Mouse (Mus musculus): ENCODE results near the gene Dph5.

Gene Dph5

DNA sequence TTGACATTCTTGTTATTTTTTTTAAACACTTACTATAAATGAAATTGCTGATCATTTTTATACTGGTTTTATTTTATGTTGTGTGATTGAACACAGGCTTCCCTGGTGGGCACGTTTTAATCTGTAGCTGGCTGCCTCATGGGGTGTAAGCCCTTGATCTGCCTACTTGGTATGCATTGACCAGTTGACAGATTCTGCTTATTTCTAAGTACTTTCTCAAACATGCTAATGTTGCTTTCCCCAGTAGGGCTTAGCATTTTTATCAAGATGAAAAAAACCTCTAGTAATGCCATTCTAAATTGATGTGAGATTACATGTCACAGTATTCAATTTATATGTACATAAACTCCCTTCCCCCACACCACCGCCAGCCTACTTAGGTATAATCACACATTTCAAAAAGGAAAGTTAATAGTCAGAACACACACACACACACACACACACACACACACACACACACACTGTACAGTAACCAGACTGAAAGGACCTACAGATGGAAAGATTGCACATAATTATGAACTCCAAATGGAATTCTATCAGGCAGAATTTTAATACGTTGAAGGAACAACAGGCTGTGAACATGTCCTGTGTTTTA lies 10.8 kb downstream of the Dph5 start:
- no peak for DNase-seq

DNA sequence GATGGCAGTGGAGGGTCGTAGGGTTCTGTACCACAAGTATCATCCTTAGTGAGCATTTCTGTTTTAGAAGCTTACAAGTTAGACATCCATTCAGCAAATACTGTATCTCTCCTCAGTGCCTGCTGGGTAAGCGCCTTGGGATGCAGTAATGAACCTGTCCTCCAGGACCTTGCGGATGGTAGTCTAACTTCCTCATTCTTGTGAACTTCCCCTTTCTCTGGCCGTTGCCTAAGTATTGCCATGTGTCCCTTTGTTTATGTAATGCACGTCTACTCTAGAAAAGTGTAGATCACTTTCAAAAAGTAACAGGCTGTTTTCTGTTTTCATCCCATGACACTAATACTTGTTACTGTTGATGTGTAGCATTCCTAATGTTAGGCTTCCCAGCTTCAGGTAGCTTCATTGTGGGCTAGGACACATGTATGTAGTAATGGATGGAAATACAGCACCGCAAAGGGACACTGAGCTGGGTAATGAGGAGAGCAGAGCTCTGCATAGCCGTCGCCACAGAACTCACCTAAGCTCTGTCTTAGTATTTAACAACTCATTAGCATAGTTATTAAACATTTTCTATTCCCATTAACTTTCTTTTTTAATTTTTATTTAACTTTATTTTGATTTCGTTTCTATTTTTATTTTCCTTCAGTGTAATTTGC lies 14.8 kb downstream of the Dph5 start:
- DNase-seq, result peak; percentile 57 to 64

DNA sequence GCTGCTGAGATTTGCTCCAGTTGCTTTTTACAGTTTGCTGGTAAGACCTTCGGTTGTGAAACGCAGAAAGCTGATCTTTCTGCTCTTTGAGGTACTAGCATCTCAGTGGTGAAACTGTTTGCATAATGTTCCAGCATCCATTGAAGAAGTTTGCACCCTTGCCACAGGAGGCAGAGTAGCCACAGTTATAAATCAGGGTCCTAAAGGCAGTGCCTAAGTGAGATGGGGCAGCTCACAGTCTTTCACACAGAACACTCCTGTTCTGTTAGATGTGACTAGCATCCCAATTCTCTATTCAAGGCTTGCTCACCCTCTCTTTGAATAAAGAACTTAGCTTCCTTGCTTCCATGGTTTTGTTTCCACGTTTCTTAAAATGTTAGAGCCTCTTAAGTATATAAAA lies 17.4 kb downstream of the Dph5 start:
- no peak for DNase-seq

DNA sequence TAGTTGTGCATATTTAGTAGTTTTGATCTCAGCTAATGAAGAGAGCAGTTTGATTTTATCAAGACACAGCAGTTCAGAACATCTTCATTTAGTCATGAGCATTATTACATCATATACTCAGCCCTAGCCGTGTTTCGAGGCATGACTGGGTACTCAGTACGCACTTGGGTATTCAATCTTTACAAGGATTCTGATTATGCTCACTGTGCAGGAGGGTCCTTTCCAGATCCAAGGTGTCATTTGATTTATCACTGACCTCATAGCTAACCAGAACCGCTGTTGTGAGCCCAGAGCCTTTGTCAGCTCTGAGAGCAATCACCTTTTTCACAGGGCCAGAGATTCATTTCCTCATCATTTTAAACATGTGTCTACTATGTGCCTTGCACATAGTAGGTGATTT lies 17.9 kb downstream of the Dph5 start:
- no peak for DNase-seq

DNA sequence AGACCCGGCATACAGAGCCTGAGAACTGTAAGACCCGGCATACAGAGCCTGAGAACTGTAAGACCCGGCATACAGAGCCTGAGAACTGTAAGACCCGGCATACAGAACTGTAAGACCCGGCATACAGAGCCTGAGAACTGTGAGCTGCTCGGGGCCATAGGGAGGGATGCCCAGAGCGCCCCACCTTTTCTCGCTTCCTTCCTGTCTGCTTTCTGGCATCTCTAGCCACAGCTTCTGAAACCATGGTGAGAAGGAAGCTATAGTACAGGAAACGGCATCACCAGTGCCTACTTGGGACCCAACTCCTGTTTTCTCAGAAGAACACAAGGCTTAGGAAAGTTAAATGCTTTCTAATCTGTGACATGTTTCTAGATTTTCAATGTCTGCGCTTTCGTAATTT lies 19.8 kb downstream of the Dph5 start:
- peak; percentile 20 to 28 for DNase-seq

DNA sequence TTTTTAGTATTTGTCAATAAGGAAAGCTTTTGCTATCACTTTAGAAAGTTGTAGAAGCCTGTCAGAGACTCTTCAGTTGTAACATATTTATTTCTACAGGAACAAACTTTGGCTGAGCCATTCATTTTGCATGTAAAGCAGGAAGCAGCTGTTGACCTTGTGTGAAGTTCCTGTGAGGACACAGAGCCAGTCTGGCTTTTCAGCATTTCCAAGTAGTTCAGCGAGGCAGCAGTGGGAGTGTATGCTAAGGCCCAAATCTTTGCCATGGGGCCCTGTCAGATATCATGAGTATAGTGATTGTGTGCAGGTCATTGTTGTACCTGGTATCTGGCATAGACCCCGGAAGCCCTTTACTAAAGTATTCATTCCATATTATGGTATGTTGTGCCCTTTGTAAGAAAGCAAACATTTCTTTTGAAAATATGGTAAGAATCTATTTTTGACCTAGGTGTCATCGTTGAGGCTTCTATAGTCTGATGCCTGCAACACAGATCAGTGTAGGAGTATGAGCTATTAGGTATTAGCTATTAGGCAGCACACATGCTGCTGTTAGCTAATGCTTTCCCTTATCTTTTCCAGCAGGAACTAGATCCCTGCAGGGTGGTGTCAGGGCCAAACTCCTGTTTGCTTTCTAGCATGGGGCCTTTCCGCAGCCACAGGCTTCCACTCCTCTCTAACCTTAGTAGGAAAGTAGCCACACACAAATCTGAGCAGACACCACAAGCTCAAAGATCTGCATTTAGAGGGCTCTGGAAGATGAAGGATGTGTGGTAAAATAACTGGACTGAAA lies 37.0 kb downstream of the Dph5 start:
- DNase-seq, result no peak

DNA sequence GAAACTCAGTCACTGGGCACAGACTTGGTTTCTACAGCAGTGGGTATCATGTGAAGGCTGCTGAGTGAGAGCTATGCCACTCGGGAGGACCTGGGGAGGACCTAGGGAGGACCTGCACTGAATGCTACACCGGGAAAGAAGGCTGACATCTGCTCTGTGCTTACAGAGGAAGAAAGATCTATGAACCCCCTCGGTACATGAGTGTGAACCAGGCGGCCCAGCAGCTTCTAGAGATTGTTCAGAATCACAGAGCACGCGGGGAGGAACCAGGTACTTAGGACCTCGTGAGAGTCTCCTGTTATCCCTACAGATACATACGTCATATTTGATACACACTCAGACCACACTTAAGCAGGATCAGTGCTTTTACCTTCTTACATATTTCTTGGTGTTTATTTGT lies 38.9 kb downstream of the Dph5 start:
- DNase-seq, result no peak

DNA sequence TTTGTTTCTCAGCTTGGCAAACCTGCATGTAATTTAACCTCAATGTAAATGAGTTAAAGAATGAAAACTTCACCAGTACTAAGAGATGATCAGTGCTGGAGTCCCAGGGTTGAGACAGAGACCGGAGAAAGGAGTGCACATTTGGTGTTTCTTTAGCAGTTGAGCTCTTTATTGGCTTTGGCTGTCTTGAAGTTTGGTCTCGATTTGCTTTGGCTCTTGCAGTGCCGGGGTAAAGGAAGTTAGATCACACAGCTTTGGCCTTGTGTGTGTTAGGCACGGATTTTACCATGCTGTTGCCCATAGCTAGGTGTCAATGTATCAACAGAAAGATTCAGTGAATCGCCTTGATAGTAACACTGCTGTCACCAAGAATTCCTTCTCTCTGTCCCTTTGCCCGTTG lies 44.1 kb downstream of the Dph5 start:
- no peak for DNase-seq

DNA sequence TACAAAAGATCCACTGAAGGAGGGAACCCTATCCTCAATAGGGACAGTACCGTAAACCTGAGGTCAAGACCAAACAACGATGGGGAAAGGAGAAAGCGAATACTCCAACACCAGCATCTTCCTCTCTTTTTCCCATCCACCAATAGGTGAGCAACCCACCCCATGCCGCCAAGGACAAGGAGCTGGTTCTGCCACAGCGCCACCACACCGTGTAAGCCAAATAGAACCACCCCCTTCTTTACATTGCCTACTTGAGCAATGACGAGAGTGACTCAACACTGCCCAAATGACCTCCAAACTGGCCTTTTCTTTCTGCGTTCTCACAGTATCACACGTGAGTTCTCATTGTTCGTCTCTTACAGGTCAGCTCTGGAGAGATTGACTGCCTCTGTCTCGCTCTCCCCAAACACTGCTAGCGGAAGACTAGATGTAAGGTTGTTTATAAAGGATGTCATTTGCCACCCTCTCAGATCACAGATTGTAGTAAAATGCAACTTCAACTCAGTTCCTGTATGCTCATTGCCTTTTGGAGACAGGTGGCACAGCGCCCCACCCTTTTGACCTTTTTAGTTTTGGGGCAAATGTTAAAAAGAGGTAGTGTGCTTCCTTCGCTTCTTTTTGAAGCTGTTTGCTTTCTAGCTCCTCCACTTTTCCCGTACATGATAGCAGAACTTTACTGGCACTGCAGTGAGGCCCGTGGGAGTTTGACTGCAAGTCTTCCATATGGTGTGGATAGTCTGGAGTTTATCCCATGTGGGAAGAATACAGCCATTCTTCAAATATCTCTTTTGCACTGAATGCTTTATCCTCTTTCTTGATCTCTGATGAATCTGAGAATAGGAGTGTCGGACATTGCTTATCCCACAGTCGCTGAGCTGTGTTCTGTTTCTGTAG lies 45.9 kb downstream of the Dph5 start:
- DNase-seq, result peak; percentile 14 to 34

DNA sequence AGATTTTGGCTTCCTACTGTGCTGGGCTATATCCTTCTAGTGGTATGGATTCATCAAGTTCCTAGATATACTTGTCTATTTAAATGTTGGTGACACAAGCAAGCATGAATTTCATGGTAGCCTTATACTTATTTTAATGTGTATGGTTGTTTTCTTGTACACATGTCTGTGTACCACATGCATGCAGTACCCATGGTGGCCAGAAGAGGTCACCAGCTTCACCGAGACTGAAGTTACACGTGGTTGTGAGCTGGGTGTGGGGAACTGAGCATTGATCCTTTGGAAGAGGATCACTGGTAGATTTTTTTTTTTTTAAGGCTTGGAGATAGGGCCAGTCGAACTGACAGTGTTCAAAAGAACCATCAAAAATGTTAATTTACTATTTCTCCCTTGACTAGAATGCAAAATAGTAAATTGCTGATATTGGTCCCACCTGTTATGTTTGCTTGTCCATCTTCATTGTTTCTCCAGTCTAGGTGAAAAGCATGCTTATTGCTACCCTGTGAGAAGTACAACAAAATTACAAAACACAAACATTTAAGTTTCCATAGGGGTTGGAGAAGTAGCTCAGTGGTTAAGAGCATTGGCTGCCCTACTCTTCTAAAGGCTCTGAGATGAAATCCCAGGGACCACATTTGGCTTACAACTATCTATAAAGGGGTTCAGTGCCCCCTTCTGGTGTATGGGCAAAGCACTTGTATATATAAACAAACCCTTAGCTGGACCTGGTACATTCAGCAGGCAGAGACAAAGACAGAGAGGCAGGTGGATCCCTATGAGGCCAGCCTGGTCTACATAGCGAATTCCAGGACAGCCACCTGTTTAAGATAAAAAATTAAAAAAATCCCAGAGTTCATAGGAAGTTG lies 49.3 kb downstream of the Dph5 start:
- peak; percentile 84 to 88 for DNase-seq

DNA sequence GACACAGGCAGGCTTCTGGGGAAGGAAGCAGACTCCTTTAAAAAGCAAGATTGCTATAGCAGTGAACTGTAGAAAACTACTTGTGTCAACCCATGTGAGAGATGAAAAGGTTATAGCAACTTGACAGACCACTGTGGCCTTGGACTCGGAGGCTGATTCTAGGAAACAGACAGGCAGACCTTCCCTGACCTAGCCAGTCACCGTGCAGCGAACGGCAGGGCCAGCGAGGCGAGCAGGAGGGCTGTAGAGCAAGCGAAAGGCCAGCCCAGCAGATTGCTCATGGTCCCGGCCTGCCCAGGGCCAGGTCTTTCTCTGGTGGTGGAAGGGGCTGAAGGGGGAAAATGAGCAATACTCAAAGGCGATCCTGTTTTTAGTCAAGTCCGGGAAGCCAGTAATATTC lies 50.2 kb downstream of the Dph5 start:
- DNase-seq, result no peak

DNA sequence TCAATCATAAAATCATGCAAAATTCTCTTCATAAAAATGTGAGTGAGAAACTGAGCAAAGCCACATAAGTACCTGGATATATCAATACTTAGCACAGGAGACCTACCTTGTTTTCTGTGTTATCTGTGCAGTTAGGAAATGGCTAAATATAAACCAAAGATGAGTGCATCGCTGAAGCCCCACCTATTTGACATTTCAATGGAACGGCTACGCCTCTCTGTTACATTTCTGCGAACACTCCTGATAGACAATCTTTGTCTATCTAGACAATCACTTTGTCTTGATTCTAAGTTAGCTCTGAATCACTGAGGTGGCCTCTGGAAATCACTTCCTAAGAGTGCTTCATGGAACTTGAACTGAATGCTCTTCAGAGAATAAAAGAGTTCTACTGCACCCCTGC lies 52.9 kb downstream of the Dph5 start:
- DNase-seq, result no peak

DNA sequence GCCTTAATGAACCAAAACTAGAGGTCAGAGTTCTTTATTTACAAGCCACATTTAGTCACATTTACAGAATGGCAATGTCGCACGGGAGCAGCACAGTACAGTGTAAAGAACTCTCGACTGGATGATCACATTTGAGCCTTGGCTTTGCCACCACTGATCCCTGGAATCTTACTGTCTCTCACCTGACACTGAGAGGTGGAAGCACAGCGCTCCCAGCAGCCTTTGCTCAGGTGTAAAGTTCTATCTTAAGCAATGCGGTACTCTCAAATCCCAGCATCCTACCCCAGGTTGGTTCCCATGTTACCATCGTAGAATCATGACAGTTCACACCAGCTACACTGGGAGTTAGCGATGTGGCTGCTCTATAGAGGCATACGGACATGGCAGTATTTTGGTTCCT lies 53.8 kb downstream of the Dph5 start:
- DNase-seq, result no peak

DNA sequence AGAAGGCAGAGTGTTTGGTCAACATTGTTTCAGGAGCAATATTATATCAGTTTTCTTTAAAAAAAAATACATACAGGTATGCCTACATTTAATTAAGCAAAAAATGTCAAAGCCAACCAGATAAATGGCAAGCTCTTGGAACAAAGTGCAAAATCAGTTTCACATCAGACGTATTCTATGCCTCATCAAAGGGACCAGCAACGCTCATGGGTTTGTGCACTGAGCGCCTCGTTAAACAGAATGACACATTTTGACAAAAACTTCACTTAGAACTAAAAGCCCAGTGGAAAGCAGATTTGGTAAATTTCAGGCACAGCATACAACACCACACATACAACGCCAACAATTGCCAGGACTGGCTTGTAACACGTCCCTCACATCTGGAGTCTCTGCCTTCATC lies 56.7 kb downstream of the Dph5 start:
- no peak for DNase-seq

DNA sequence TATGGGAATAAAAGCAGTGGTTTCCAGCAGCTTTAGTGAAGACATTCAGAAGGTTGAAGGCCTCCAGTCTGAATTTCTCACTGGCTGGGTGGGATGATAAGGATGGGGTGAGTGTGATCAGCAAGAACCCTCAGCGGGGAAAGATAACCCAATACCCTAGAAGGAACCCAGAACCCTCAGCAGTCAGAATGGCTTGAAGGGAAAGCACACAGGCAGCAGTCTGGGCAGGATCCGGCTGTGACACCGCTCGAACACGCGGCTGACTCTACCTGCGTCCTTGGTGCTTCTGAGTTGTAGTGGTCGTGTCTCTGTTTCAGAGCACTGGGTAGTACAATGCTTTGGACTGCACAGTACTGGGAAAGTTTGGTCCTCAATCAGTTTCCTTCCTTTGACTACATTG lies 58.6 kb downstream of the Dph5 start:
- no peak for DNase-seq

DNA sequence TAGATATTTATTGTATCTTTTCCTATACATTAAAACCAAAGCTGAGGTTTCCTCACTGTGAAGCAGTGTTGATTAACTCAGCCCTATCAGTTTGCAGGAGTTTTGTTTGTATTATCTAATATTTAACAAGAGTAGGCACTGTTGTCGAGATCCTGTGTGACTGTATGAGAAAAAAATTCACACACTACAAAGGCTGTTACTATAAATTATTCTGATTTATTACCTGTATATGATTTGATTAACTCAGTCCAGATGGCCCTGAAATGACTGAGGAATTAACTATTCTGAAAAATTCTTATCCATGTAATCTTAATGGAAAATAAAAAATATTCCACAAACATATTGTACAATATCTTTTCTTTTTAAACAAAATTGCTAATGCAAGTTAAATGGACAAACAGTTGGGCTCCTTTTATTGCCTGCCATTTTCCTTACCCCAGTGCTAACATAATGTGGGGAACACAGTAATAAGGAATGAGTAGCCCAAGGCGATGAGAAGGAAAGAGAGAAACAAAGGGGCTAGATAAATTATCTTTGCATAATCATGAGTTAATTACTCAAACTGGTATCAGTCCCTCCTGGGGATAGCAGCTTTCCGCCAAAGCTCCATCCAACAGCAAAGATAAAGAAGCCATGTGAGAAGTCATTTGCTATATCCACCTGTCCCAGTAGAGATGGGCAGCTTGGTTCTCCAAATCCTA lies 61.7 kb downstream of the Dph5 start:
- DNase-seq, result no peak

DNA sequence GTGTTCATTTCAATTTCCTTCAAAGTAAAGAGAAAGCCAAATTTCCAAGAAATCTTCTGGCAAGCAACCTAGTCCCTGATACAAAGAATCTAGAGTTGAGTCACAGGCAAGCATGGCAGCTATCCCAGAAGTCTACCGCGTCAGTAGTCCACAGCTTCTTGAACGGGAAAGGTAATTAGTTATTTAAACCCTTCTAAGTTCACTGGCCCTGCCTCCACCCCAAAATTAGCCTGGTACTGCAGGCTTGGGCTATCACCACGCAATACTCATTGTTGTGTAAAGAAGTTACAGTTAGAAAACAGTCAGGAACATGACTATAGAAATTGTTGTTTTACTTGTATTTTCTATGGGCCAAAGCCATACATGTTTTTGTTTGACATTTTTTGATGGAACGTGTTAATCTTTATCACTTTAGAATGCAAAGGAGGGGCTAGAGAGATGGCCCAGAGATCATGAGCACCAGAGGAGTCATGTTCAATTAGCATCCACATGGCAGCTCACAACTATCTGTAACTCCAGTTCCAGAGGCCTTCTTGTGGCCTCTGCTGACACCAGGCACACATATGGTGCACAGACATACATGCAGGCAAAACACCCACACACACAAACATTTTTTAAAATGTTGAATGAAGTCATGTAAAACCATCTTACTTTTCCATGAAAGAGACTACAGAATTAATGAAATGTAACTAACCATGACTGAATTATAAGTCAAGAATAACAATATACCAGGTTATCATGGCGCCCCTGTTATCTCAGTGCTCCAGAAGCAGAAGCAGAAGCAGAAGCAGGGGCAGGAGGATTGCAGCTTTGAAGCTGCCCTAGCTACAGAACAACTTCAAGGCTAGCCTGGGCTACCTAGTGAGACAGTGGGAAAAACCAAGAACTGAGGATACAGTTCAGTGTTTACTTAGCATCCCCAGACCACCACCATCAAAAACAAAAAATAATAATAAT lies 62.6 kb downstream of the Dph5 start:
- DNase-seq, result no peak

DNA sequence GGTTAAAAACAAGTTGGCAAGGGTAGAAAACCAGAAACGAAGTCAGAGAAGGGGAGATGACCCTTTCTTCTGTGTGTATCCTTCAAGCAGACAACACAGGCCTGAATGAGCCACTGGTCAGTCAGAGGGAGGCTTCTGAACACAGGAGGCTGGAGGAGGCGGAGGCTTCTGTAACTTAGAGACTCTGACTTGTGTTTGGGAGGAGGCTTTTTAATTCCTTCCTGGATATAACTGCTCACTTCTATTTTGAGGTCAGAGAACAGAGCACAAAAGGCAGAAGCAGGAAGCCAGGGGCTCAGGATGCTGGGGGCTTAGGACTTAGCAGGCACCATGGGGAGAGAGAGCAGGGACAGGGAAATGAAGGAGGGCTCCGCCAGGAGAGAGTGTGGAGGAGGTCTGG lies 63.6 kb downstream of the Dph5 start:
- no peak for DNase-seq

DNA sequence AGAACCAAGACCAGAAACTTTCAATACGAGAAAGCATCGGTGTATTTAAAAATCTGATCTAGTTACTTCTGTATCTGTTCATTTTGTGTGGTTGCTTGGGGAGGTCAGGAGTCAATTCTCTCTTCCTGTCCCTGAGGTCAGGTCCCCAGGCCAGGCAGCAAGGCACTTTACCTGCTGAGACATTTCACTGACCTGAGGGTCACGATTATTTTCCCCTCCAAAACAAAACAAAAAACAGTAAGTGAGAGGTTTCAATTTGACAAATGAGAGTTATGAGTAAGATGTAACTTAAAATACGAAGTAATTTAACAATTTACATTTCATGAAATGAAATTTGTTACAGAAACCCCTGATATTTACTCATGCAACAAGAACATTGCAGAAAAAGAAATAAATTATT lies 64.7 kb downstream of the Dph5 start:
- DNase-seq, result no peak

DNA sequence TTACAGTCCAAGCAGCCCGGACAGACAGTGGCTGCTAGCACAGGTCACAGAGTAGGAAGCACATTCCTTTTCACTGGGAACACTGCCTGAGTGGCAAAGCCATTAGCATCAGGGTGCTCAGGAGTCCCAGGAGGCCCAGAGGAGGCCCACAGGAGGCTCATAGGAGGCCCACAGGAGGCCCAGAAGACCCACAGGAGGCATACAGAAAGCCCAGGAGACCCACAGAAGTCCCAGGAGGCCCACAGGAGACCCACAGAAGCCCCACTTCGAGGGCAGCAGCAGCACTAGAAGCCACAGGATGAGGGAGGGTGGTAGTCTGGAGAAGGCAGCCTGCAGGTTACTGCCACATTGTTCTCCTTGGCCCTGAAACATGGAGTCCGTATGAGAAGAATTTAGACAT lies 65.5 kb downstream of the Dph5 start:
- no peak for DNase-seq

DNA sequence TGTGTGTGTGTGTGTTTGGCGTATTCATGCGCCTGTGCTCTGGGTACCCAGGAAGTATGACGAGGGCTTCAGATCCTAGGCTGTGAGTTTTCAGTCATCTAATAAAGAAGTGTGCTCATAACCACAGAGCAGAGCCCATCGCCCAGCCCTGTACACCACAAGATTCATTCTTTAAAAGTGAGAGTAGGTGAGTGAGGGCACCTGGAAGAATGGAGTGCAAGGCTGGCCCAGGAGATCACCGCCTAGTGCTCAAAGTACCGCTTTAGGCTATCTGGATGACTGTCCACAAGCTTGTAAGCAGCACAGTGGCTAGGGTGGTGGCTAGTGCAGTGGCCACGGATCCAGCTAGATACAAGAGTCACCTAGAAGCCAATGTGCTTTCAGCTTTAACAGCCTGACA lies 69.6 kb downstream of the Dph5 start:
- DNase-seq, result no peak

All from B cell, adult 2 months (primary cell).